Mouse (Mus musculus) heart, adult 2 months (tissue): Measurements from ENCODE around the gene Rab17.

Experiments
- CTCF ChIP-seq: fragments of 200-600 bp; IDR thresholded peaks from 2 replicates; pipeline ENCODE4 v1.8.1; 2022; ENCODE audit warnings: antibody characterized with exemption, mild to moderate bottlenecking, moderate library complexity
- POLR2A ChIP-seq: fragments of 200-500 bp; IDR thresholded peaks from 2 replicates; pipeline ENCODE4 v1.6.1; 2011; ENCODE audit warnings: mild to moderate bottlenecking, low read depth, low read length, control low read depth; ENCODE audit not compliant: insufficient read depth

DNA sequence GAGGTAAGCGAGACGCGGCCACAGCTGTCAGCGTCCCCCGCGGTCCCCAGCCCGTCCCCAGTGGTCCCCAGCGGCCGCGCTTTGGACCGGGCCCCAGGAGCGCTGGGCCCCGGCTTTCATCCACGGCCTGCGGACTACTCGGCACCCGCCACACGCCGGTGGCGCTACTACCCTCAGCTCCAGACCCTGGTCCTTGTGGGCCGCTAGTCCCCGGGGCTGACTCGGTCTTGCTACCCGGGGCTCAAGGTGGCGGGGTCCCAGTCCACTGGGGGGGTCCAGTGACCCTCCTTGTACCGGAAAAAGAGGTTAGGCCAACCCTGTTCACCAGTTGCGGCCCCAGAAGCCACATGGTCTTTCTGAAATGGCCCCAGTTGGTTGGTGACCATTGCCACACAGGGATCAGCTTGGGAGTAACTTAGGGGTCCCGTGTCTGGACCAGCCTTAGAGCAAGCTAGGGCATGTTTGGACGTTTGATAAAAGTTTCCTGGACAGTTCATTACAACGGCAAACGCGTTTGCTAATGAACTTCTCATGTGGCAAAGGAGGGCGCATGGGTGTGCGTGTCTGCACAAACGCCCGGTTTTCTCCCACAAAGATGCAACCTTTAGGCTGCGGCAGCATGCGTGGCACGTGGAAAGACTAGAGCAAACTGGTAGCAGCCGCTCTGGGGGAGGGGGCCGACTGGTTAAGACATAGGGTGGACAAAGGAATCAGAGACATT, 29.6 kb upstream of the Rab17 start:
- TF ChIP-seq CTCF: no peak
- no peak for TF ChIP-seq POLR2A
